Mouse (Mus musculus) heart, embryonic 15.5 days (tissue): Measurements from ENCODE around the gene Gm6377. TPM values are rescaled to one million over a fixed set of nuclear protein-coding genes. Genes with fewer than 3 reads are reported as not detected.

ENCODE experiments used
- ATAC-seq: fragments of 200-750 bp; cut with Nextera tagmentation; replicated peaks from 2 replicates; pipeline ENCODE4 v1.8.0; 2017; ENCODE audit warnings: low read depth, moderate TSS enrichment; ENCODE audit not compliant: insufficient number of reproducible peaks, insufficient read depth, low FRiP score
- H3K27ac ChIP-seq: fragments of 300-500 bp; sonication (generic); 2 replicates; pipeline ENCODE4 v1.5.1; 2015; ENCODE audit warnings: mild to moderate bottlenecking, inconsistent platforms
- H3K27me3 ChIP-seq: fragments of 300-500 bp; sonication (generic); 2 replicates; pipeline ENCODE4 v1.6.1; 2015; ENCODE audit warnings: inconsistent platforms
- H3K36me3 ChIP-seq: fragments of 300-500 bp; sonication (generic); 2 replicates; pipeline ENCODE4 v1.6.1; 2015; ENCODE audit warnings: mild to moderate bottlenecking, inconsistent platforms
- H3K4me1 ChIP-seq: fragments of 300-500 bp; sonication (generic); replicated peaks from 2 replicates; pipeline ENCODE4 v1.6.1; 2015; ENCODE audit warnings: inconsistent platforms
- H3K4me2 ChIP-seq: fragments of 300-500 bp; sonication (generic); 2 replicates; pipeline ENCODE4 v1.6.1; 2015; ENCODE audit warnings: inconsistent platforms, mild to moderate bottlenecking, moderate library complexity
- H3K4me3 ChIP-seq: fragments of 300-500 bp; sonication (generic); 2 replicates; pipeline ENCODE4 v1.5.1; 2015; ENCODE audit warnings: mild to moderate bottlenecking, inconsistent platforms
- H3K9ac ChIP-seq: fragments of 300-500 bp; sonication (generic); 2 replicates; pipeline ENCODE4 v1.6.1; 2015; ENCODE audit warnings: mild to moderate bottlenecking, inconsistent platforms
- H3K9me3 ChIP-seq: fragments of 300-500 bp; sonication (generic); replicated peaks from 2 replicates; pipeline ENCODE4 v1.6.1; 2016; ENCODE audit warnings: inconsistent platforms
- WGBS: fragments of 180-500 bp; shearing (Covaris S2); methylation state at CpG from one replicate; pipeline ENCODE4 v1.1.7; 2015; ENCODE audit warnings: mixed read lengths; 5-methylcytosine and 5-hydroxymethylcytosine counted together
- polyA plus RNA-seq: library from polyadenylated mRNA; unstranded; fragments of >200 nt; fragmentation: Nextera tagmentation; extraction: Ambion mirVana; gene quantifications from 2 replicates; pipeline ENCODE4 v1.2.1, GENCODE M21; 2015

Gm6377 gene
- polyA plus RNA-seq, 1 experiment from 2014 or later: 0.13 TPM

DNA sequence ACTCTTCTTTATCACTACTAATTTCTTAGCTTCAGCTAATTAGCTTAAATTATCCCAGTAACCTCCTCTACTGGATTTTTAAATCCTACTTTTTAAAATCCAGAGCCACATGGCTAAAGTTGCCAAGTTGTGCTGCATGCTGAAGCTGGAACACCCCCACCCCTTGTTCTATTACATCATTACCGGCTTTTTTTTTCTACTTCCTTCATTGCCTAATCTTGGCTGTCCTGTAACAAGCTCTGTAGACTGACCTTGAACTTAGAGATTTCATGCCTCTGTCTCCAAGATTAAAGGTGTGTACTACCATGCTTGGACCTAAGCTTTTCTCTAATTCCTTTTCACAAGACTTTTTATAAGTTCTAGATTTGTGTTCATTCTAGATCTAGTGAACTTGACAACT, 32.2 kb downstream of the Gm6377 start:
- WGBS: 88% methylated on average over 1 of the region's 1 CpGs
- Histone ChIP-seq H3K4me1 (no peaks in the 10 kb centered on the region), H3K9ac (no peak overlapping the region), H3K27ac (no peak overlapping the region), H3K36me3 (no peaks in the 10 kb centered on the region), H3K4me3 (no peak overlapping the region), H3K4me2 (no peak overlapping the region), H3K9me3 (no peaks in the 10 kb centered on the region), H3K27me3 (no peaks in the 10 kb centered on the region)
- ATAC-seq: no peak

DNA sequence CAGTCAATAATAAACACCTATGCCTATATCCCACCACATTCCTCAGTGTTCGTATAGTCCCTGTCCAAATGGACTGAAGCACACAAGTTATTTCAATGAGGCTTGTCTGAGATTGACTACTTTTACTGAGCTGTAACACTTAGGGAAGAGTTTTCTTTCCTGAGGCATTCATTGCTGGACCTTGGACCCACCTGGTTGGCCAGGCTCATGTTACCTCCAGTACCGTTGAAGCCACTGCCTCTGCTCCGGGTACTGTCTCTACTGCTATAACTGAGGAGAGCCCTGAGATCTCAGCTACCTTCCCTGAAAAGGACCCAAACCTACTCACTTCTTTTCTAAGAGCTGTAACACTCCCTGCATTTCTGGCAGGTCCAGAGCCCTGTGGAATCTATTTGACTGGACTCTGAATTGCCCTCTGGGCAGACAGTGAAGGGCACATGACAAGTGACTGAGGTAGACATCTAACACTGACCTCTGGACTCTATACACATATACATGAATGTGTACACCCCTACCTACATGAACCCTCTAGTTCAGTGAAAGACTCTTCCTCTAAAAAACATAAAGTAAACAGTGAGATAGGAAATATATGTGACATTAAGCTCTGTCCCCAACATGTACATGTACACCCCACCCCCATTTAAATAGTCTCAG, 39.0 kb downstream of the Gm6377 start:
- H3K4me2 ChIP-seq: no peak overlapping the region
- H3K4me1 ChIP-seq: no peaks in the 10 kb centered on the region
- H3K27me3 ChIP-seq: no peaks in the 10 kb centered on the region
- H3K9me3 ChIP-seq: no peaks in the 10 kb centered on the region
- no peak overlapping the region for H3K4me3 ChIP-seq
- 83% methylated on average over 3 of the region's 3 CpGs for WGBS
- H3K27ac ChIP-seq: no peak overlapping the region
- H3K9ac ChIP-seq: no peak overlapping the region
- no peaks in the 10 kb centered on the region for H3K36me3 ChIP-seq
- ATAC-seq: no peak; the same call in 1 of the 2 replicates

DNA sequence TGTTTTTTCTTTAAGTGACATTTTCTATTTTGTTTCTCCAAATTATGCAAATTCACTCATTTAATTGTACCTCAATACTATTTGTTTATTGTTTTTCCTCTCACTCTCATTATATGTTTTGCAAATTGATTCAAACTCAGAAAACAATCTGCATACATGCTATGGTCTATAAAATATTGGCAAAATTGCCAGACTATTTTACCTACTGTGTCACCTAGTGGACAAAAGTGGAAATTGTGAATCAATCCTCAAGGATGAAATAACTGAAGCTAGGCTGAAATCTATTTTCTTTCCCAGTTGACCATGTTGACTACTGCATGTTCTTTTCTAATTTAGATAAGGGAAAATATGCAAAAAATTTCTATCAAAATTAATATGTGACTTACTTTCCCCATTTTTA, 41.6 kb downstream of the Gm6377 start:
- Histone ChIP-seq H3K27me3 (no peaks in the 10 kb centered on the region), H3K4me1 (no peaks in the 10 kb centered on the region), H3K9me3 (no peaks in the 10 kb centered on the region), H3K27ac (no peak overlapping the region), H3K4me3 (no peak overlapping the region), H3K4me2 (no peak overlapping the region), H3K36me3 (no peaks in the 10 kb centered on the region), H3K9ac (no peak overlapping the region)
- no peak for ATAC-seq

Other genes with a start within 250 kb of the Gm6377 start
- 17.5 and 20.8 TPM in 2 replicates for gene Hmgn5, start 183.4 kb upstream of the Gm6377 start, polyA plus RNA-seq
- gene Sh3bgrl, start 101.4 kb upstream of the Gm6377 start, polyA plus RNA-seq: 82.5 and 84.3 TPM in 2 replicates